Mouse (Mus musculus) layer of hippocampus, postnatal 14 days (tissue): ENCODE measurements at regions not wholly inside any gene's neighbourhood (a gene's known extent, or its start where the extent isn't known, plus 50 kb on each side); places are given as distances from the start of the nearest gene placed in this dataset.
A peak's percentile ranks its signal among the peaks of the same experiment; 100 is the strongest.
"Not testable (repeated sequence)": the region's sequence is repeated elsewhere in the genome, so short reads cannot be mapped to it uniquely, and the experiment has no call there.

Experiments
- DNase-seq, 2 experiments: peaks; one replicate each; pipeline ENCODE4 v3.0.0; 2021 to 2022; ENCODE audit warnings: low spot score in 2 of 2, mixed read lengths in 1 of 2

- not testable (repeated sequence) for DNase-seq
Observed at GRCm38 (mm10) chr7:77200903-77201302, 971.2 kb downstream of the Agbl1 start.

- DNase-seq = peak in 1 of 2 experiments; percentile 1
Observed at GRCm38 (mm10) chr7:77205604-77206003, 975.9 kb downstream of the Agbl1 start.

- no peak for DNase-seq
Observed at GRCm38 (mm10) chr7:77249391-77249790, 1019.7 kb downstream of the Agbl1 start.

DNA sequence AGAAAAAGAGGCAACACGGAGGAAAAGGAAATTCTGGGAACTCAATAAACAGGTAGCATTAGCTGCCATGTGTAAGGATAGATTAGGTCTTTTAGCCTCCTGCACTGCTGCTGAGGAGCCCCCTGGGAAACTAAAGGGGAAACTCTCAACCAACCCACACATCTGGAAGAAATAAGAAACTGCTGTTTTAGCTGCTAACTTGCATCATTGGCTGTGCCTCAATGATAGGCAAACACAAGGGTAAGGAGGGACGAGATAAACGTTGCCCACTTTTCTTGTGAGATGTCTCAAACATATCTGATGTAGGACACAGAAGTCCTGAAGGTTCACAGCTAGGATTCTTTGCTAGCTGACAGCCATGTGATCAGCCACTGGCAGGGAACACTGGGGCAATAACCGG lies 1058.0 kb downstream of the Agbl1 start:
- no peak for DNase-seq

DNA sequence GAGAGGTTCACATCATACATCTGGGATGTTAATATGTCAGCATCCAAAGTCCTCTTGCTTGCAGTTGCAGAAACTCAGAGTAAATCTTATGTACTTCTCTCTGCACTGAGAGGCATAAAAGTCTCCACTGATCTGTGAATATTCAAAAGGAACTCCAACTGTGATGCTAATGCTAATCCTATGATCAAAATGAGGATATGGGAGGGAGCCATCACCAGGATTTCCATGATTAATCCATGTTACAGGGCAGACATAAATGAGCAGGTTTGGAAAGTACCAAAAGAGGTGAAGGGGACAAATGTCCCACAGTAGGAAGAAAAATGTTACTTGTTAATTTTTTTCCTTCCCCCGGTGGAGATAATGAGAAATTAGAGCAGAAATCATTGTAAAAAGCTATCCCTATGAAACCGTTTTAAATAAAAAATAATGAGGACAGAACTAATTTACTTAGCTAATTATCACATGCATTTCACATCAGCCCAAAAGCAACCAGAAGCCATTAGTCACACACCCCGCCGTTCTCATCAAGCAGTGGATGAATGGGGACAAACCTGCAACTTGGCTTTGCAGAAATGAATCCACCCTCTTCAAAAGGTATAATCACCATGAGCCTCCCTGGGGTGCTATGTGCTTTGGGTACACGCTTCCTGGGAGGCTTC lies 1065.4 kb downstream of the Agbl1 start:
- DNase-seq = no peak

DNA sequence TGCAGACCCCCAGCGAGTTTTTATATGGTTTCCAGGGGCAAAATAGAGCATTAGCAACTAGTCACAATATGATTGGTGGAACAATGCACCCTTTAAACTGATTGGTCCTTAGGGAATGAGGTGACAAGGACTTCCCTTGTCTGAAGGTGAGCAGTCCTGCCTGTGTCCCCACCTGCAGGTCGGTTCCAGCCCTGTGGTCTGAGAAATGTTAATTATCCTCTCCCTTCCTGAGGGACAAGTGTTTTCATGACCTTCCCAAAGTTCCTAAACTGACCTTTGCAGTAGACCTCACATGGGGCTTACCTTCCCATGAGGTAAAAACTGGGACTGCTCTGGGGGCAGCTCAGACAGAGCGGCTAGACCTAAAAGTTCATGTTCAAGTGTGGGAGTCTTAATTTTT lies 1073.5 kb downstream of the Agbl1 start:
- no peak for DNase-seq

DNA sequence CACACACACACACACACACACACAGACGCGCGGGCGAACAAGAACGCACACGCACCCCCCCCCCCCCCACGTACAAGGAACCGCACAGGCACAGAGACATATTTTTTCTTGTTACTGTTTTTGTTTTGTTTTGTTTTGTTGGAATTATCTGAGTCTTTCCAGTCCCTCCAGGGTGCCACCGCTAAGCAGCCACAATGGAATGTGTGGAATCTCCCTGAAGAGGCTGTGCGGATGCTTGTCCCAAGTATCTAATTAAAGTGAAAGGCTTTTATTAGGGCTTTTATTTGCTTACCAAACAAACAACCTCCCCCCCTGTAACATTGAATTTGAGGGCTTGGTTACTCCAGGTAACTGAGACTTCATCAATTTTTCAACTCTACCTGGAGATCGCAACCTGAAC lies 1074.2 kb downstream of the Agbl1 start:
- DNase-seq = no peak

GRCm38 (mm10) chr7:77305471-77305870 lies 1075.8 kb downstream of the Agbl1 start:
- DNase-seq = no peak

DNA sequence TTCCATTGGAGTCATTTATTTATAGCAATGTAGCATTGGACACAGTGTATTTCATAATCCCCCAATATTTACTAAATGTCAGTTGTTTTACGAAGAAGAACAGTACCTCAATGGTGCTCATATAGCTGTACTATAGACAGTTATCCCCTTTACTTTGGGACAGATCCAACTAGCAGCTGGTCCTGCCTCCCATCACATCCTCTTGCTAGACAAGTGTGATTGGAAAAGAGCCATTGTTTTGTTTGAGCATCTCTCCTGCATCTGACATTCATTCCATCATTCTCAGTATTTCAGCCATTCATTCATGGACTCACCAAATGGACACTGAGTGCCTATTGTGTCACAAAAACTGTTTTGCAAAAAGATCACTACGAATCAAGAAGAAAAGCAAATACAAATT lies 1082.0 kb downstream of the Agbl1 start:
- peak in 1 of 2 experiments; percentile 6 for DNase-seq

DNA sequence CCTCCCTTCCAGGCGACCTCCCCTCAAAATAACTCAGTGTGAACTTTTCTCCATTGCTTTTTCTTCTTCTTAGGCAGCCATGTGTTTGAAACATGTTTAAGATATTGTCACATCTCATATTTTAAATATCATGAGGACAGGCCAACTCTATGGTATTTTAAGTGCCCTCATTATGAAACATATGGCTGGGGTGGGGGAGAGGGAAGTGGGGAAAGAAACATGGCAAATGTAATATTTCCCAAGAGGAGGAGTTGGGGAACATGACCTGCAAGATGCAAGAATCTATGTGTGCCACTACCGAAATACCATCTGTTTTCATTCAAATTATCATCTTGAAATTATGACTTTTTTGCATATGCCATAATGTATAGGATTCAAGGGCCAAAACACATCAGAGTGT lies 1095.5 kb downstream of the Agbl1 start:
- no peak for DNase-seq

DNA sequence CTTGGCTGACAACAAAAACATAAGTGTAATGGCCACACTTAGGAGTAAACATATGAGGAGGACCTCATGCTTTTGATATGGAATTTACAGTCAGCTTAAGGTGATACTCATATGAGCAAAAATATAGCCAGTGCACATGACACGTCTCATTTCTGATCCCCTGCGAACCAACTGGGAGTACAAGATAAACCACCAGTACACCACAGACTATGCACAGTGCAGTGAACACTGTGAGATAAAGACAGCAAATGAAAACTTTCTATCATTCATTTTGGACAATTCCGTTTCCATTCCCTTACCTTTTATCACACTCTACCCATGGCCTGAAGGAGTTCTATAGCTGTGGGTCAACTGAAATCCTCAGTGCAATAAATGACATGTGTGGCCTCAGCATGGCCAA lies 1097.1 kb downstream of the Agbl1 start:
- no peak for DNase-seq

- DNase-seq = no peak
Observed at GRCm38 (mm10) chr7:77327516-77327915, 1097.8 kb downstream of the Agbl1 start.

- peak; percentile 14 to 64 for DNase-seq
Observed at GRCm38 (mm10) chr7:77338630-77339029, 1108.9 kb downstream of the Agbl1 start.
